Mouse (Mus musculus): Measurements from ENCODE around the gene Fhl1.
A peak's percentile ranks its signal among the peaks of the same experiment; 100 is the strongest.

Fhl1 gene

GRCm38 (mm10) chrX:56752144-56752543 is 20.6 kb downstream of the Fhl1 start:
- DNase-seq (ENCODE audit: low spot score in 2 of 2) = no peak

- no peak for DNase-seq (ENCODE audit: low spot score in 2 of 2)
These were observed 22.0 kb downstream of the Fhl1 start for GRCm38 (mm10) chrX:56753317-56754289.

DNA sequence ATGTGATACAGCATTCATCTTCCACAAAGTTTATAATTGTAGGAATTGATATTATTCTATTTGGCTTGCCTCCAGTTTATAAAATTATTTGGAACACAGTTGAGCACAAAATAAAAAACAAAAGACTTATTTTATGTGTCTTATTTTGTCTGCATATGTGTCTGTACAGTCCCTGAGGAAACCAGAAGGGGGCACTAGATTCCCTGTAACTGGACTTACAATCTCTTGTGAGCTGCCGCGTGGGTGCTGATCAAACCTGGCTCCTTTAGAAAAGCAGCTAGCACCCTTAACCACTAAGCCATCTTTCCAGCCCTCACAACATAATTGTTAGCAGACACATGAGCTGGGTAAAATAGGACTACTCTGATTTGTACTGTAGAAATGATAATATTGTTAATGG is 24.1 kb downstream of the Fhl1 start:
- peak in 1 of 2 experiments; percentile 53 for DNase-seq (ENCODE audit: low spot score in 2 of 2)

DNA sequence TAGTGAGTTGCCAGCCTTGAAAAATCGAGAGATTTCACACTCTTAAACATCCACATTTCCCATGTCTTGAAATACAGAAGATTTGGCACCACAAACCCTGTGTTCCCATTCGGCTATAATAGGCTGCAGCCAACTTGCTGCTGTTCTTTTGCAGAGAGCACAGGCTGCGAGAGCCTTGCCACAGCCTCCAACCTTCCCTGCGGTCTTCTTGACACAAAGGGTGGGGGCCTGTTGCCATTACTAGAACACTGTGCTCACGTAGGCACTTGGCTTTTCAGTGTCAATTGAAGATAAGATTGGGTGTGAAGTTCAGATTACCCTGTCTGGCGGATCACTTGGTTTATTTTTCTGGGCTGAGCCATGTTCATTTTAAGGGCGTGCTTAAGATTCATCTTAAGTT is 24.8 kb downstream of the Fhl1 start:
- no peak for DNase-seq (ENCODE audit: low spot score in 2 of 2)

DNA sequence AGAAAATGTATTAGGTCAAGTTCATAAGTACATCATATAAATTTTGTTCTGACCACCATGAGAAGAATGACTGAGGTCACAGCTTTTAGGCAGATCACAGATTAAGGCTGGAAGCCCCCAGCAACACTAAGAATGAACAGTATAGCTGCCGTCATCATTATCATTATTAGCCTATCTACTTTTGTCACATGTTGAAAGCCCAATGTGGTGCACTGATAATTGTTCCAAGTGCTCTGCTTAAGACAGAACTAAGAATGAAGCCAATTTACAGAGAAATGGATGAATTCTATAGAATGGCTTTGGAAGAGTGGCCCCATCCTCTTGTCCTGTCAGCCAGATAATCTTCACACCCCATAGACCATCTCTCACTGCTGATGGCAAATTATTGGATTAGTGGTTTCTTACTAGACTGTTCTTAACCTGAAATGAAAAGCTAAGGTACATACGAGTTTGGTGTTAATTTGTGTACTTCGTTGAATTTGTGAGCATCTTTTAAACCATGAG is 28.7 kb downstream of the Fhl1 start:
- no peak for DNase-seq (ENCODE audit: low spot score in 2 of 2)

GRCm38 (mm10) chrX:56769838-56770237 is 38.3 kb downstream of the Fhl1 start:
- DNase-seq (ENCODE audit: low spot score in 2 of 2) = peak in 1 of 2 experiments; percentile 12

- DNase-seq (ENCODE audit: low spot score in 2 of 2) = no peak
These were observed 40.2 kb downstream of the Fhl1 start for GRCm38 (mm10) chrX:56771751-56772150.

DNA sequence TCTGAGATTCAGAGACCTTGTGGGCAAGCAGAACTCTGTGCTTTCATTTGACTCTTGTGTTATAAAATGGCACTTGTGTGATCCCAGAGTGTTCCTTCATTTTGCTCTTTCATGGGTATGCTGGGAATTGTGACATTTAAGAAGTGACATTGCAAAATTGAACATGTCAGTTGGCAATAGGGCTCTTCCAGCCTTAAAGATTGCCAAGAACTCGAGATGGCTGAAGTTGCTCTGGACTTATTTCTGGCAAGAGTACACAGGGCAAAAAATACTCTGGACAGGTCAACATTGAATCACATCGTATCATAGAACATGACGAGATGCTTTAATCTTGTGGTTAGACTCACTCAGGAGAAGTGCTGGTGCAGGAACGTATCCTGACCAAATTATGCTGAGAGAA is 41.7 kb downstream of the Fhl1 start:
- DNase-seq (ENCODE audit: low spot score in 2 of 2) = peak in 1 of 2 experiments; percentile 6

DNA sequence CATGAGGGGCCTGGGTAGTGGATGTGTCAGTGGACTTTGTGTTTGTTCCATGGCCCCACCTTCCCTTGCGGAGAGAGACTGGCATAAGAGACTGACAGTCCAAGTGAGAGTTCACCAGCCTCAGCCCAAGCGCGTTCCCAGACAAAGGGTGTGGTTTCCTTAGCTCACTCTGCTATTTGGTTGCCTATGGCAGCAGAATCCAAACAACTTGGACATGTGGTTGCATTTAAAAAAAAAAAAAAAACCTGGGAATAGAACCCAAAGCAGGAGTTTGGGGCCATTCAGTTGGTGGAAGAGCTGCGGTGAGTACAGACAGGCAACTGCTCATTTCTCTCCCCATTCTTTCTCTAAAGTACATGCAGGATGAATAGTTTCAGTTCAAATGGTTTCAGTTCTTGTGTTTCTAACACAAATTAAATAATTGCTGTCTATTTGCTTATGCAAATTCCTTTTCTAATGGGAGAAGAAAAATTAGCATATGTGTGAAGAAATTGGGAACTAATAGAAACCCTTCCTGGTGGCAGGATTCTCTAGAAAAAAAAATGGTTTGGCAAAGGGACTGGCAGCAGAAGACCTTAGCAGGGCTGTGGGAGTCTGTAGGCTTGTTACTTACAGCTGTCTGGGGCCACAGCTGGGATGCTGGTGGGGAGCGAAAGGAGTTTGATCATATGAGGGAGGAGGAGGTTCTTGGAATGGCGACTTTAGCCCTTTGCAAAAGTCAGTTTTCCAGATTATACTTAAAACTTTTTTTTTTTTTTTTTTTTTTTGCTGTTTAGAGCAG is 54.9 kb downstream of the Fhl1 start:
- DNase-seq (ENCODE audit: low spot score in 2 of 2) = peak; percentile 51 to 54

DNA sequence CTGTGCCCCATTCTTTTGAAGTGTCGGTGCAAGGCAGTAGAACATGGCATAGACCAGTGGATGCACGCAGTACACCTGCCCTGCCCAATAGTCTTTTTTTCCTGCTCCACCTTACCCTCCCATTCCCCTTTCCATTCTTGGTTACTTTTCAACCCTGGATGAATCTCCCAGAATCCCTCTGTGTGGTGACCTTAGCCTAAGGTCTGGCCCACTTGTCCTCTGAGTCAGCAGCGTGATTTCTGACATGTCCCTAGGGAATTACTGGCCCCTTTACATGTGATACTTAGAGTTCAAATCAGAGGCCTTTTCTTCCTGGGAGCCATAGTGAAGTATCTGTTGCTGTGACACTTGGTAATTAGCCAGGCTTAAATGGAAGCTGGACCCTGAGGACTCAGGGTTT is 55.9 kb downstream of the Fhl1 start:
- DNase-seq (ENCODE audit: low spot score in 2 of 2) = no peak

DNA sequence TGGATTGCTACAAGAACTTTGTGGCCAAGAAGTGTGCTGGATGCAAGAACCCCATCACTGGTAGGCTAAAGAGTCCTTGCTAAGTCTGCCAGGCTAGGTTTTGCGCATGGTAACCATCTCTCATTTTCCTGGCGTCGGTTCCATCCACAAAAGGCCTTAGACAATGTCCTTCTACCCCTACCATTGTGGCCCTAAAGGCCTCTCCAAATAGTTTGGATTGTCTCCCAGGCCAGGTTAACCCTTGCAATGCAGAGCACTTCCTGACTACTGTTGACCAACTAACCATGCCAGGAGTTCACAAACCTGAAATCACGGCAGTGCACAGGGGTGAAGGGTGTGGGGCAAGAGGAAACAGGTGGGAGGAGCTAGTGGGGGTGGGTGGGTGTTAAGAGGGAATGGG is 59.0 kb downstream of the Fhl1 start:
- DNase-seq (ENCODE audit: low spot score in 2 of 2) = peak in 1 of 2 experiments; percentile 7

DNA sequence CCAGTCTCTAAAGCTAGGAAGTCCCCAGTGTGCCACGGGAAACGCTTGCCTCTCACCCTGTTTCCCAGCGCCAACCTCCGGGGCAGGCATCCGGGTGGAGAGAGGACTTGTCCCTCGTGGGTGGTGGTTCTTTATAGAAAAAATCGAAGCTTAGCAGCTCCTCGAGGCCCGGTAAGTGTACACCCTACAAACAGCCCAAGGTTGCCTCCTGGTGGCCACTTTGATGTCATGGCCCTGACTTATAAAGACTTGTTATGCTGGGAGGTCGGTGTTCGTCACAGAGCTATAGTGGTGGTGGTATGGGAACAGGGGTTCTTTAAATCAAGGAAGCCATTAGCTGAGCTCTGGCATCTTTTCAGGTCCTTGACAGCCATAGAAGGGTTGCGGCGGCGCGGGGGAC is 59.7 kb downstream of the Fhl1 start:
- DNase-seq (ENCODE audit: low spot score in 2 of 2) = peak in 1 of 2 experiments; percentile 54

DNA sequence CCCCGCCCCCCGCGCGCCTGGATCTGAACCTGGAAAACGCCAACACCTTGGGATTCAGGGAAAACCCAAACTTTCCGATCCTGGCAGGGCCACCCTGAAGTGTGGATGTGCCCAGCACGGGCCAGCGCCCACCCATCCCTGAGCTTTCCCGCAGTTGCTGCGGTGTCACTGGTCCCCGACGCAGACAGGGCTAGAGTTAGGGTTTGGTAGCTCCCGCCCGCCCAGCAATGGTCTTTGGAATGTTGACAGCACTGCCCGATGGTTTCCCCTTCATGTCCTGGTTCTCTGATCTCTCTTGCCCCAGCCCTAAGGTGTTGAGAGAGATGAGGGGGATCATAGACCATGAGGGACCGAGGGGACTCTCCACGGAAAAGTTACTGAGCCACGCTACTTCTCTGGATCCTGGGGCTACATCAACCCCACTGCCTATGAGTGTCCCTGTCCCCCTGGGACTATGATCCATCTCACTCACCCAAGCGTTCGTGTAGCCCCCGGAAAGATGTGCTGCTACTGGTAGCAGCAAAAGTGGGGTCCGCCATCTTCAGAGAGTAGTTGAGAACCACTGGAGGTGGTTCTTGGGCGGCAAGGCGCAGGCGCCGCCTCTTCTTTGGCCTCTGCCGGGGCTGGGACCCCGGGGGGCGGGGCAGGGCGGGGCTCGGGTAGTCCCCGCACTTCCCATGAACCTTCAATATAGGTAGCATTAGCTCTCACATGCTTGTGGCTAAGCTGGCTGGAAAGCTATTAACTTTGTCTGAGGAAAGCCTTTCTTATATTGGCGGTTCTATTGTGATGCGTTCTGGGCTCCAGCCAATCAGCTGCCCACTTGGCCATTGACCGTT is 90.4 kb downstream of the Fhl1 start, which contains the start of gene Map7d3:
Gene Map7d3 (minus strand): TSS at position 562 of the 839 bp plus-strand sequence.
- peak; percentile 6 to 16 for DNase-seq (ENCODE audit: low spot score in 2 of 2)

DNA sequence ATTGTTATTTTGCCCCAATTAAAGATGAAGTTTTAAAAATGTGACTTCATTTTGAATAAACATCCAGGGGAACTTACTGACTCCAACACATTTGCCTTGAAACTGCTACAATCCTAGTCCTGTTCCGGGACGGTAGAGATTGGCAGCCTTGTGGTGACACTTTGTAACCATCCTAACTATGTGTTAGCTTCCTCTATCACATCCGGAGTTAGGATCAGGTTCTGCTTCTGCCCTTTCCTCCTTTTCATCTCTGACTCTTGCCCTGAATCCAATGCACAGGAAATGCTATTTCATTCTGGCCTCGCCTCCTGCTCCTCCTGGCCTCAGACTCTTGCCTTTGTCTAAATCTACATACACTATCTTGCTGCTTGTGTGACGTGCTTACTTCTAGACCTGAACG is 95.9 kb downstream of the Fhl1 start:
- DNase-seq (ENCODE audit: low spot score in 2 of 2) = no peak

GRCm38 (mm10) chrX:56835842-56836241 is 104.3 kb downstream of the Fhl1 start:
- no peak for DNase-seq (ENCODE audit: low spot score in 2 of 2)

DNA sequence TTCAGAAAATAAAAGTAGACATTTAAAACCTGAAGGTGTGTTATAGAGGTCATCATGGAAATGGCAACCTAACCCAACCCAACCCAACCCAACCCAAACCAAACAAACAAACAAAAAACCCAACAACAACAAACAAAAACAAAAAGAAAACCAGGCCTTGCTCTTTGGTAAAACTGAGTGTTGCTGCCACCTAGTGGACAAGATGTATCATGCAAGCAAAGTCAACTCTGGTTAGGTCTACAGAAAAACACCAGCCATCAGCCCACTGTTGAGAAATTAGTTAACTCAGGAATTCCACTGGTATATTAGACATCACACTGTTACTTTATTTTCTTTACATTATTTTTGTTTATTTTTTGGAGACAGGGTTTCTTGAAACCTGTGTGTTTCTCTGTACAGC is 107.8 kb downstream of the Fhl1 start:
- DNase-seq (ENCODE audit: low spot score in 2 of 2) = peak in 1 of 2 experiments; percentile 5

DNA sequence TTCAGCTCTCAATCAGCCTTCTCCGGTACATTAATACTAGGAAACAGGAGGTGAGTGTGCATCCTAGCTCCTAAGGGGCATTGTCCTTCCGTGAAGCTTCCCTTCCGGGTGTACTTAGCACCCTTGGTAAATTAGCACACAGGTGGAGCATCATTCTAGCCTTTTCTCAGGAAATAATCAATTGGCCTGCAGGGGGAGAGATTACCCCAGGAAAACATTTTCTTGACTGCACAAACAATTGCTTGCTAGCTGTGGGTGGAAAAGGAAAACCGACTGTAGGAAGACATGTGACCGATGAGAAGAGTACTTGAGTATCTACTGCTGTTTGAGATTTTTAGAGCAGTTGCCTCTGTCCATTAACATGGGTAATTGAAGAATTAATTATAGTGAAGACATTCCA is 109.7 kb downstream of the Fhl1 start:
- no peak for DNase-seq (ENCODE audit: low spot score in 2 of 2)

Measured in heart, adult 9 months (tissue).